Mouse (Mus musculus): ENCODE measurements around the gene Ppil2. TPM values are rescaled to one million over a fixed set of nuclear protein-coding genes. Genes with fewer than 3 reads are reported as not detected.

Ppil2 gene
- polyA plus RNA-seq, 1 experiment from 2014 or later: 134 TPM

DNA sequence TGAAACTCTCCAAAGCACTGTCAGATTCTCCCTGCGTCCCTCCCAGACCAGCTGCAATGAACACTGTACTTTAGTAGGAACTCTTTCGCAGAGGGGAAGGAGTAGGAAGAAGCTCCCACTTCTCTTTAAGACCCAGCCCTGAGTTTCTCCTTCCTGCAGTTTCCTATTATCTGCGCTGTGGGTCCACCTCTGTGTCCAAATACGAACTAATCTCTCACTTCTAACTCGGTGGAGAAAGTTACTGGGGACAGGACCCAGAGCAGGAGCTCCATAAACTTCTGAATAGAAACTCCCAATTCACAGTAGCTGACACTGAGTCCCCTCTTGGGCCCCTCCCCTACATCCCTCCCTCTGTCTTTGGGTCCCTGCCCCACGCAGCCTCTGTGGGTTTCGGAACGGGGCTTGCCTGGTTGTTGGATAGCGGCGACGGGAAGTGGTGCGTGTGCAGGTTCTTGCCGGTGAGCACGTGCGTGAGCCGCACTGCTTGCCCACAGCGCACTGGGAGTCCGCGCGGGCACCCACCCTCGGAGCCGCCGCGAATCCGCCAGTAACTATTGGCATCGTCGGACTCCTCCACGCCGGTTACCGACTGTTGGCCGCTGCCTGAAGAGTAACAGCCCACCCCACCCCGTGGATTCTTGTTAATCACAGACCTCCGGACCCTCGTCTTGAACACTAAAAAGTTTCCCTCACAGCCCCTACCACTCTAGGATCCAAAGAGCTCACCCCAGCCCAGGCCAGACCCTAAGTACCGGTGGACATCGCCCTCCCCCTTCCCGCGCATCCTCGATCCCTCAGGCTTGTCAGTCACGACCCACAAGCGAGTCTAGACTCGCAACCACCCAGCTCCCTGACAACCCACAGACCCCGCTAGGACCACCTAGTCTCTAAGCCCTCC is 20.4 kb upstream of the Ppil2 start:
- no peak for ATAC-seq (ENCODE audit: insufficient number of reproducible peaks, low FRiP score, low TSS enrichment, low read depth)
- H3K9me3 ChIP-seq: no peaks in the 10 kb centered on the region
- peaks cover 12% of the 10 kb centered on the region for H3K4me1 ChIP-seq
- 3% methylated on average over 43 of the region's 43 CpGs for WGBS
- peak overlapping the region; percentile 35; the same call in 1 of the 2 replicates for H3K27ac ChIP-seq
- peak overlapping the region; percentile 95 for H3K4me2 ChIP-seq
- peak overlapping the region; percentile 69 for H3K9ac ChIP-seq
- H3K27me3 ChIP-seq: no peaks in the 10 kb centered on the region
- H3K36me3 ChIP-seq: no peaks in the 10 kb centered on the region
- H3K4me3 ChIP-seq: peak overlapping the region; percentile 80

- Histone ChIP-seq H3K4me1 (peaks cover 30% of the 10 kb centered on the region), H3K4me2 (no peak overlapping the region), H3K4me3 (no peak overlapping the region), H3K9ac (no peak overlapping the region), H3K27ac (no peak overlapping the region), H3K9me3 (no peaks in the 10 kb centered on the region), H3K36me3 (no peaks in the 10 kb centered on the region; the same call in none of the 2 replicates), H3K27me3 (no peaks in the 10 kb centered on the region)
- no peak for ATAC-seq (ENCODE audit: insufficient number of reproducible peaks, low FRiP score, low TSS enrichment, low read depth)
- WGBS: 92% methylated on average over 1 of the region's 1 CpGs
Measured at GRCm38 (mm10) chr16:17127292-17127691, 16.2 kb upstream of the Ppil2 start.

- WGBS: under 1% methylated on average over 25 of the region's 25 CpGs
Measured at GRCm38 (mm10) chr16:17124871-17125520, 13.9 kb upstream of the Ppil2 start, which contains the start of gene 2610318N02Rik. TSS of gene 2610318N02Rik (minus strand) at chr16:17125167.

GRCm38 (mm10) chr16:17124119-17124870 is 13.2 kb upstream of the Ppil2 start:
- WGBS: 3% methylated on average over 22 of the region's 22 CpGs
- H3K9ac ChIP-seq: peak overlapping the region; percentile 33
- H3K27me3 ChIP-seq: no peaks in the 10 kb centered on the region
- H3K4me1 ChIP-seq: peaks cover 23% of the 10 kb centered on the region
- ATAC-seq (ENCODE audit: insufficient number of reproducible peaks, low FRiP score, low TSS enrichment, low read depth): 0 out of 2 replicates have a peak, but pooled peaks have one; percentile 49
- H3K27ac ChIP-seq: peak overlapping the region; percentile 43; the same call in 1 of the 2 replicates
- H3K9me3 ChIP-seq: no peaks in the 10 kb centered on the region
- peaks cover 9% of the 10 kb centered on the region for H3K36me3 ChIP-seq
- peak overlapping the region; percentile 75 for H3K4me2 ChIP-seq
- peak overlapping the region; percentile 46 for H3K4me3 ChIP-seq

More at GRCm38 (mm10) chr16:17124871-17125520, 13.9 kb upstream of the Ppil2 start, which contains the start of gene 2610318N02Rik:
- peak; percentile 71; the same call in 1 of the 2 replicates for ATAC-seq (ENCODE audit: insufficient number of reproducible peaks, low FRiP score, low TSS enrichment, low read depth)
- peak within 1 kb of the TSS; percentile 33 for H3K9ac ChIP-seq
- peak within 1 kb of the TSS; percentile 46 for H3K4me3 ChIP-seq
- H3K9me3 ChIP-seq: no peaks in the 10 kb centered on the region
- no peaks in the 10 kb centered on the region for H3K27me3 ChIP-seq
- peaks cover 8% of the 10 kb centered on the region for H3K36me3 ChIP-seq
- peak within 1 kb of the TSS; percentile 43; the same call in 1 of the 2 replicates for H3K27ac ChIP-seq
- H3K4me1 ChIP-seq: peaks cover 23% of the 10 kb centered on the region
- H3K4me2 ChIP-seq: peak within 1 kb of the TSS; percentile 75

DNA sequence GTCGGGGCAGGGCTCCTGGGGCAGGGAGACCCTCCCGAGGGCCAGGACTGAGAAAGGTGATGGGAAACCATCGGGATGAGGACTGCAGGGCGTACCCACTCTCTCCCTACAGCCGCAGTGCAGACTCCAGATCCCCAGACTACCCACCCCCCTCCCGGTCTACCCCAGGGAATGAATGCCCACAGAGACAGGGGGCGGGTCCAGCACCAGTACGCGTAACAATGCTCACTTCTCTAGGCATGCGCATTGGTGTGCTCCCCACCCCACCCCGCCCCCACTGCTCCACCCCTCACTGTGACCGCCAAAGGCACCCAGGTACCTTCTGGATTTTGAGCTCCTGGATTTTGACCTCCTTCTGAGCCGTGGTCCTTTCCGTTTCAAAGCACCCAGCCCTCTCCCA is 10.5 kb upstream of the Ppil2 start:
- no peaks in the 10 kb centered on the region for H3K27me3 ChIP-seq
- 77% methylated on average over 14 of the region's 14 CpGs for WGBS
- H3K9ac ChIP-seq: no peak overlapping the region
- H3K4me1 ChIP-seq: peaks cover 23% of the 10 kb centered on the region
- no peak overlapping the region for H3K27ac ChIP-seq
- ATAC-seq (ENCODE audit: insufficient number of reproducible peaks, low FRiP score, low TSS enrichment, low read depth): no peak
- peaks cover 9% of the 10 kb centered on the region for H3K36me3 ChIP-seq
- no peaks in the 10 kb centered on the region for H3K9me3 ChIP-seq
- no peak overlapping the region for H3K4me3 ChIP-seq
- H3K4me2 ChIP-seq: no peak overlapping the region

- H3K4me3 ChIP-seq: no peak overlapping the region
- H3K27me3 ChIP-seq: no peaks in the 10 kb centered on the region
- no peak overlapping the region for H3K4me2 ChIP-seq
- no peaks in the 10 kb centered on the region for H3K9me3 ChIP-seq
- no peak for ATAC-seq (ENCODE audit: insufficient number of reproducible peaks, low FRiP score, low TSS enrichment, low read depth)
- 84% methylated on average over 5 of the region's 5 CpGs for WGBS
- H3K27ac ChIP-seq: no peak overlapping the region
- H3K9ac ChIP-seq: no peak overlapping the region
- H3K36me3 ChIP-seq: peaks cover 20% of the 10 kb centered on the region
- no peaks in the 10 kb centered on the region for H3K4me1 ChIP-seq
Measured at GRCm38 (mm10) chr16:17117309-17117799, 6.3 kb upstream of the Ppil2 start.

GRCm38 (mm10) chr16:17104600-17104999 is 6.5 kb downstream of the Ppil2 start:
- Histone ChIP-seq H3K27me3 (no peaks in the 10 kb centered on the region), H3K4me2 (no peak overlapping the region), H3K27ac (no peak overlapping the region), H3K4me3 (no peak overlapping the region), H3K9ac (no peak overlapping the region), H3K4me1 (peaks cover 11% of the 10 kb centered on the region), H3K36me3 (peaks cover 76% of the 10 kb centered on the region), H3K9me3 (no peaks in the 10 kb centered on the region)
- WGBS: 74% methylated on average over 4 of the region's 4 CpGs
- ATAC-seq (ENCODE audit: insufficient number of reproducible peaks, low FRiP score, low TSS enrichment, low read depth): no peak

- no peak overlapping the region for H3K4me2 ChIP-seq
- H3K9ac ChIP-seq: no peak overlapping the region
- H3K27ac ChIP-seq: 0 out of 2 replicates have a peak overlapping the region, but pooled peaks have one; percentile 19
- H3K4me1 ChIP-seq: peaks cover 8% of the 10 kb centered on the region; the same call in 1 of the 2 replicates
- no peaks in the 10 kb centered on the region for H3K27me3 ChIP-seq
- ATAC-seq (ENCODE audit: insufficient number of reproducible peaks, low FRiP score, low TSS enrichment, low read depth): no peak; the same call in 1 of the 2 replicates
- 55% methylated on average over 7 of the region's 7 CpGs for WGBS
- H3K36me3 ChIP-seq: peaks cover 80% of the 10 kb centered on the region
- no peaks in the 10 kb centered on the region for H3K9me3 ChIP-seq
- H3K4me3 ChIP-seq: no peak overlapping the region
Measured at GRCm38 (mm10) chr16:17102630-17103220, 8.3 kb downstream of the Ppil2 start.

DNA sequence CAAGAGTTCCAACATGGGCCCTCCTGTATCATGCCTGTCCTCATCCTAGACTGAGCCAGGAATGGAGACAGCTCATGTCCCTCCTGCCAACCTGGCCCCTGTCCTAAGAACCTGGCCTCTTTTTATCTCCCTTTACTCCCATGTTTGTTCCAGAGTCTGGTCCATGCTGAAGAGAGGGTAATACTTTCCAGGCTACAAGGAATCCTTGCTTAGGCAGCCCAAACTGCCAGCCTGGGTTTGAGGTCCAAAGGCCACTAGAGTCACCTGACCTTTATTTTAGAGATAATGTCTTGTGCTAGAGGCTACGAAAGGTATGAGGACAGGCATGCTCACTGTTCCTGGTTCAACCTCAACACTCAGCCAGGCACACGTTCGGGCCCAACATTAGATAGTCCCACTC is 14.1 kb downstream of the Ppil2 start:
- 96% methylated on average over 3 of the region's 3 CpGs for WGBS
- no peak for ATAC-seq (ENCODE audit: insufficient number of reproducible peaks, low FRiP score, low TSS enrichment, low read depth)

DNA sequence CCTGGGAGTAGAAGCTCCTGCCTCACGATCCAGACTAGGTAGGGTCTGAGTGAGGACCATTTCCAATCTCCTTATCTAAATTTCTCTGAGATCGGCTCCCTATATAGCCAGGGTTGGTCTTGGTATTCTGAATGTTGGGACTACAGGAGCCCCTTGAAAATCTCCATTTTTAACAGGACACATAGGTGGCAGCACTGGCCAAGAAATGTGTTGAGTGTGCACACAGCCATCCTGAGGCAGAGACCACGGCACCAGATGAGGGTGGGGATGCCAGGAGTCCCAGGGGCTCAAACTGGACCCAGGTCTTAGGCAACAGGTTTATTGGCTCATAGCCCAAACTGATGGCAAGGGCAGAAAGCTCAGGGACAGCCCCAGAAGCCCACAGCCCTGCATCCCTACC is 22.7 kb downstream of the Ppil2 start:
- Histone ChIP-seq H3K27ac (no peak overlapping the region), H3K4me3 (no peak overlapping the region), H3K4me2 (no peak overlapping the region), H3K4me1 (no peaks in the 10 kb centered on the region), H3K36me3 (peaks cover 99% of the 10 kb centered on the region), H3K27me3 (no peaks in the 10 kb centered on the region), H3K9me3 (no peaks in the 10 kb centered on the region), H3K9ac (no peak overlapping the region)
- WGBS: 69% methylated on average over 3 of the region's 3 CpGs
- no peak for ATAC-seq (ENCODE audit: insufficient number of reproducible peaks, low FRiP score, low TSS enrichment, low read depth)

More for the DNA sequence above, 14.1 kb downstream of the Ppil2 start:
- H3K27me3 ChIP-seq: no peaks in the 10 kb centered on the region
- H3K4me1 ChIP-seq: no peaks in the 10 kb centered on the region
- H3K4me2 ChIP-seq: no peak overlapping the region
- peaks cover 93% of the 10 kb centered on the region for H3K36me3 ChIP-seq
- no peaks in the 10 kb centered on the region for H3K9me3 ChIP-seq
- no peak overlapping the region for H3K9ac ChIP-seq
- no peak overlapping the region for H3K4me3 ChIP-seq
- no peak overlapping the region for H3K27ac ChIP-seq

- Histone ChIP-seq H3K27me3 (no peaks in the 10 kb centered on the region), H3K4me3 (no peak overlapping the region), H3K4me2 (no peak overlapping the region), H3K9ac (no peak overlapping the region), H3K4me1 (no peaks in the 10 kb centered on the region), H3K27ac (no peak overlapping the region), H3K9me3 (no peaks in the 10 kb centered on the region), H3K36me3 (peaks cover 94% of the 10 kb centered on the region)
- WGBS: 79% methylated on average over 13 of the region's 13 CpGs
- ATAC-seq (ENCODE audit: insufficient number of reproducible peaks, low FRiP score, low TSS enrichment, low read depth): no peak
Measured at GRCm38 (mm10) chr16:17086669-17087193, 24.3 kb downstream of the Ppil2 start.

Data from limb, embryonic 15.5 days (tissue).